Comparison of ENCODE assay signal across 17 mouse cellular contexts in genomic region chr9:110750404-110751187, GRCm38 (mm10). TPM values are rescaled to one million over a fixed set of nuclear protein-coding genes. Genes with fewer than 3 reads are reported as not detected.
DNase-seq lines count a peak whose midpoint lies in the region; ATAC-seq and TF ChIP-seq lines count a peak whose summit lies in the region.
"Had no signal": no experiment of that assay in that cellular context is flagged by ENCODE, and none has a peak within 500 bp of the region (broad histone marks: within the 10 kb centered on the region; RNA-seq: fewer than 3 reads in every experiment).

No protein-coding gene starts in this region.

- TF ChIP-seq EP300 in lung, postnatal 0 days (IDR thresholded peaks at IDR 0.05), result no peak

- H3K4me3 ChIP-seq in heart, embryonic 10.5 days, result peak overlapping the region; percentile 19
- H3K4me3 ChIP-seq in lung, postnatal 0 days (ENCODE audit: low read depth, low read length), result no peak overlapping the region
- no peak overlapping the region for H3K4me3 ChIP-seq in kidney, postnatal 0 days (replicated peaks; ENCODE audit: low read depth, low read length)
- H3K4me3 ChIP-seq: erythroblast, embryonic 14.5 days; hindbrain, embryonic 15.5 days; midbrain, embryonic 15.5 days had no signal

- no peak for TF ChIP-seq CTCF in lung, postnatal 0 days (IDR thresholded peaks at IDR 0.05)
- no peak for TF ChIP-seq CTCF in kidney, postnatal 0 days (IDR thresholded peaks at IDR 0.05; ENCODE audit: low read depth)

- WGBS in heart, embryonic 10.5 days, result 15% methylated on average over 14 of the region's 14 CpGs
- 22% methylated on average over 14 of the region's 14 CpGs for WGBS in lung, postnatal 0 days
- 11% methylated on average over 14 of the region's 14 CpGs for WGBS in kidney, postnatal 0 days

- no peaks in the 10 kb centered on the region for H3K9me3 ChIP-seq in heart, embryonic 10.5 days
- no peaks in the 10 kb centered on the region for H3K9me3 ChIP-seq in lung, postnatal 0 days (ENCODE audit: low read length)
- no peaks in the 10 kb centered on the region for H3K9me3 ChIP-seq in kidney, postnatal 0 days (replicated peaks; ENCODE audit: low read length)
- H3K9me3 ChIP-seq: hindbrain, embryonic 15.5 days; midbrain, embryonic 15.5 days had no signal

- 0 out of 2 replicates have a peak, but pooled peaks cover 19% of the 10 kb centered on the region for H3K27me3 ChIP-seq in heart, embryonic 10.5 days (ENCODE audit: insufficient read depth, poor library complexity, severe bottlenecking)
- H3K27me3 ChIP-seq in lung, postnatal 0 days (replicated peaks; ENCODE audit: insufficient read depth, low read length), result no peaks in the 10 kb centered on the region
- H3K27me3 ChIP-seq in kidney, postnatal 0 days (ENCODE audit: insufficient read depth, low read length), result no peaks in the 10 kb centered on the region
- H3K27me3 ChIP-seq: midbrain, embryonic 15.5 days had no signal

- no peak overlapping the region for H3K4me2 ChIP-seq in lung, postnatal 0 days (replicated peaks; ENCODE audit: low read depth, low read length)
- no peak overlapping the region for H3K4me2 ChIP-seq in kidney, postnatal 0 days (ENCODE audit: low read length)
- H3K4me2 ChIP-seq: hindbrain, embryonic 15.5 days; midbrain, embryonic 15.5 days had no signal

- no peak for DNase-seq in heart, embryonic 10.5 days (ENCODE audit: low spot score)
- no peak for DNase-seq in heart, adult 8-10 months (ENCODE audit: low spot score)
- DNase-seq in lung, postnatal 0 days (ENCODE audit: low spot score), result no peak
- no peak for DNase-seq in lung, postnatal 25 days (ENCODE audit: low spot score)
- DNase-seq in kidney, postnatal 0 days (ENCODE audit: low spot score), result peak; percentile 71
- DNase-seq in left cerebral cortex, adult 8-10 months (ENCODE audit: low spot score in 2 of 2), result no peak
- DNase-seq in adrenal gland, postnatal 25 days, result no peak
- no peak for DNase-seq in natural killer cell, adult 2 months (ENCODE audit: low spot score in 2 of 2)
- DNase-seq: cerebellum, postnatal 14 days; right cerebral cortex, postnatal 25 days had no signal

- peak overlapping the region; percentile 91 for H3K27ac ChIP-seq in heart, embryonic 10.5 days
- H3K27ac ChIP-seq in lung, postnatal 0 days (ENCODE audit: low read length), result no peak overlapping the region
- peak overlapping the region; percentile 59; the same call in 1 of the 2 replicates for H3K27ac ChIP-seq in kidney, postnatal 0 days
- H3K27ac ChIP-seq: hindbrain, embryonic 15.5 days; midbrain, embryonic 15.5 days had no signal

- peaks cover 93% of the 10 kb centered on the region for H3K4me1 ChIP-seq in heart, embryonic 10.5 days
- H3K4me1 ChIP-seq in lung, postnatal 0 days (ENCODE audit: insufficient read depth, low read depth, low read length), result no peaks in the 10 kb centered on the region; the same call in none of the 2 replicates
- peaks cover 44% of the 10 kb centered on the region for H3K4me1 ChIP-seq in kidney, postnatal 0 days (replicated peaks; ENCODE audit: insufficient read depth, low read length)
- H3K4me1 ChIP-seq: hindbrain, embryonic 15.5 days; midbrain, embryonic 15.5 days had no signal

- no peak overlapping the region for H3K9ac ChIP-seq in lung, postnatal 0 days (replicated peaks; ENCODE audit: low read depth)
- peak overlapping the region; percentile 18; the same call in 1 of the 2 replicates for H3K9ac ChIP-seq in kidney, postnatal 0 days (ENCODE audit: low read depth, low read length)
- H3K9ac ChIP-seq: hindbrain, embryonic 15.5 days; midbrain, embryonic 15.5 days had no signal

- no peaks in the 10 kb centered on the region for H3K36me3 ChIP-seq in heart, embryonic 10.5 days
- H3K36me3 ChIP-seq in lung, postnatal 0 days (ENCODE audit: insufficient read depth, low read length), result no peaks in the 10 kb centered on the region
- H3K36me3 ChIP-seq in kidney, postnatal 0 days (ENCODE audit: insufficient read depth, low read length), result no peaks in the 10 kb centered on the region
- H3K36me3 ChIP-seq: hindbrain, embryonic 15.5 days; midbrain, embryonic 15.5 days had no signal

- ATAC-seq in lung, postnatal 0 days, result 0 out of 2 replicates have a peak, but pooled peaks have one; percentile 30
- ATAC-seq in kidney, postnatal 0 days (replicated peaks; ENCODE audit: low FRiP score, low read depth), result no peak
- ATAC-seq: midbrain, embryonic 15.5 days had no signal

RNA-seq across cellular contexts. Expression of gene Pth1r, which starts 3.7 kb away (rescaled TPM):
- 41.3 and 49.7 TPM in 2 replicates for polyA plus RNA-seq in heart, embryonic 10.5 days (2016; fragmentation: Nextera tagmentation; extraction: Ambion mirVana)
- 1 to 10 TPM; 4.4 to 7.0 (median 5.1) TPM for total RNA-seq in heart, adult 8-10 months (2022)
- 19.4 and 24.4 TPM in 2 replicates for polyA plus RNA-seq in lung, postnatal 0 days (2015; fragmentation: Nextera tagmentation; extraction: Ambion mirVana)
- 179 and 192 TPM in 2 replicates for polyA plus RNA-seq in kidney, postnatal 0 days (2015; fragmentation: Nextera tagmentation; extraction: Ambion mirVana)
- 1 to 10 TPM; 8.4 to 8.7 (median 8.6) TPM for total RNA-seq in left cerebral cortex, adult 8-10 months (2022)
- 8.0 and 9.7 TPM in 2 replicates for total RNA-seq in adrenal gland, postnatal 25 days (2021)
- polyA plus RNA-seq: erythroblast, embryonic 14.5 days had no signal

RNA-seq across cellular contexts. Expression of gene Myl3, which starts 8.9 kb away (rescaled TPM):
- polyA plus RNA-seq in heart, embryonic 10.5 days (2016; fragmentation: Nextera tagmentation; extraction: Ambion mirVana), result 1,835 and 3,713 TPM in 2 replicates
- total RNA-seq in heart, adult 8-10 months (2022), result over 10,000 TPM; 10,766 to 11,632 (median 11,251) TPM
- polyA plus RNA-seq in lung, postnatal 0 days (2015; fragmentation: Nextera tagmentation; extraction: Ambion mirVana), result 10.4 and 13.8 TPM in 2 replicates
- polyA plus RNA-seq in kidney, postnatal 0 days (2015; fragmentation: Nextera tagmentation; extraction: Ambion mirVana), result 1.1 and 1.5 TPM in 2 replicates
- total RNA-seq in left cerebral cortex, adult 8-10 months (2022), result 1 to 10 TPM in 3 of 4 experiments, not detected in 1; 2.4 to 3.2 (median 2.6) TPM
- 1.2 TPM in 1 of 2 replicates, not detected in the other for total RNA-seq in adrenal gland, postnatal 25 days (2021)
- total RNA-seq: layer of hippocampus, postnatal 14 days; MEL had no signal
- polyA plus RNA-seq: erythroblast, embryonic 14.5 days had no signal

RNA-seq across cellular contexts. Expression of gene Prss42, which starts 47.4 kb away (rescaled TPM):
- not detected in 2 replicates for polyA plus RNA-seq in heart, embryonic 10.5 days (2016; fragmentation: Nextera tagmentation; extraction: Ambion mirVana)
- not detected for total RNA-seq in heart, adult 8-10 months (2022)
- polyA plus RNA-seq in lung, postnatal 0 days (2015; fragmentation: Nextera tagmentation; extraction: Ambion mirVana), result not detected in 2 replicates
- polyA plus RNA-seq in kidney, postnatal 0 days (2015; fragmentation: Nextera tagmentation; extraction: Ambion mirVana), result not detected in 2 replicates
- total RNA-seq in left cerebral cortex, adult 8-10 months (2022), result not detected
- total RNA-seq in adrenal gland, postnatal 25 days (2021), result not detected in 2 replicates
- total RNA-seq: layer of hippocampus, postnatal 14 days; MEL had no signal
- polyA plus RNA-seq: erythroblast, embryonic 14.5 days; hindbrain, embryonic 15.5 days; liver, embryonic 16.5 days; midbrain, embryonic 15.5 days; neural tube, embryonic 14.5 days had no signal

Comparison
In these comparisons a context has a peak if more than half of its experiments do, and no peak if none do; other contexts are left out.
1. RNA of gene Myl3, which starts 8.9 kb away (total RNA-seq): 10,766 to 11,632 TPM in heart, adult 8-10 months; 2.4 to 3.2 TPM in left cerebral cortex, adult 8-10 months and 1.2 TPM in adrenal gland, postnatal 25 days; every median in the first group is over 1,000 times any median in the second.